Mouse (Mus musculus): ENCODE results near the gene Kcna10.

GRCm38 (mm10) chr3:107185597-107185996 lies 2.7 kb downstream of the Kcna10 start:
- TF ChIP-seq CTCF (IDR thresholded peaks at IDR 0.05; ENCODE audit: low read depth) (no peak), EP300 (IDR thresholded peaks at IDR 0.05; ENCODE audit: low read depth) (no peak)

Measured in liver, postnatal 0 days (tissue).